Mouse (Mus musculus) heart, postnatal 0 days (tissue): ENCODE measurements around the gene Vav3.

Experiments used
- CTCF ChIP-seq: IDR thresholded peaks from 2 replicates; pipeline ENCODE4 v1.5.1; 2016; ENCODE audit warnings: antibody characterized with exemption, control low read depth, low read depth
- EP300 ChIP-seq: IDR thresholded peaks from 2 replicates; pipeline ENCODE4 v1.6.1; 2016; ENCODE audit warnings: antibody characterized with exemption, low read depth

DNA sequence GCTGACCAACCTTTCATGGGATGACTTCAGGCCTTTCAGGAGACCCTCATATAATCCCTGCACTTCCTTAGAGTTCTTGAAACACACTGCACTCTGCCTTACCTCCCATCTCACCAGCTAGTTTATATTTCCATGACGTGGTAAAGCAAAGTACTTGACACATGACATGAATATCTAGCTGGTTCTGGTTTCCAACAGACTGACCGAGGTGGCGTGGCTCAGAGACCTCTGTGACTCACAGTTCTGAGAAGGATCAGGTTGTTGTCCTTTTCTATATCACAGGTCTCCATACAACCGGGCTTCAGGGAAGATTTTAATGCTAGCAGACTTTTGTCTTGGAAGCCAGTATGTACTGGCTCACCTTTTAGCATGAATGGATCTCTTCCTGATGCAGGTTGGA lies 221.8 kb downstream of the Vav3 start:
- TF ChIP-seq EP300, result no peak
- no peak for TF ChIP-seq CTCF
